In genomic region chr17:49703492-49704249, GRCm38 (mm10) we compare ENCODE assay signal across 13 mouse cellular contexts.
DNase-seq lines count a peak whose midpoint lies in the region; TF ChIP-seq lines count a peak whose summit lies in the region.
"Had no signal": no experiment of that assay in that cellular context is flagged by ENCODE, and none has a peak within 500 bp of the region (broad histone marks: within the 10 kb centered on the region; RNA-seq: fewer than 3 reads in every experiment).

No protein-coding gene starts in this region.

- H3K4me3 ChIP-seq in layer of hippocampus, adult 2 months = no peak overlapping the region
- H3K4me3 ChIP-seq: erythroblast, embryonic 14.5 days; lung, embryonic 15.5 days; midbrain, embryonic 10.5 days had no signal

- TF ChIP-seq CTCF in layer of hippocampus, adult 2 months (conservative IDR thresholded peaks at IDR 0.05) = no peak

- DNase-seq in cerebellum, adult 18-20 months = peak; percentile 4 to 5
- DNase-seq in cerebellum, postnatal 4 days (ENCODE audit: low spot score in 2 of 2) = no peak
- peak; percentile 66 for DNase-seq in layer of hippocampus, adult 11-12 months (ENCODE audit: low spot score)
- DNase-seq in layer of hippocampus, postnatal 25 days (ENCODE audit: extremely low spot score in 1 of 2, low spot score in 1 of 2) = no peak
- peak; percentile 76 to 83 for DNase-seq in layer of hippocampus, adult 2 months (ENCODE audit: low spot score in 2 of 2)
- DNase-seq in right cerebral cortex, postnatal 10 days (ENCODE audit: low spot score in 2 of 2) = peak; percentile 43 to 59
- DNase-seq in neural tube, embryonic 10.5 days (ENCODE audit: extremely low spot score, low spot score) = no peak
- DNase-seq in urinary bladder, adult 18-20 months (ENCODE audit: low spot score in 2 of 2) = no peak
- DNase-seq: kidney, postnatal 10 days; thymus, postnatal 25 days had no signal

- H3K27ac ChIP-seq in layer of hippocampus, adult 2 months = peak overlapping the region; percentile 40; the same call in 1 of the 2 replicates
- H3K27ac ChIP-seq: lung, embryonic 15.5 days; midbrain, embryonic 10.5 days had no signal

Comparison
In these comparisons a context has a peak if more than half of its experiments do, and no peak if none do; other contexts are left out.
1. DNase-seq: peak in cerebellum, adult 18-20 months (2 of 2), layer of hippocampus, adult 11-12 months (single experiment), layer of hippocampus, adult 2 months (2 of 2) and right cerebral cortex, postnatal 10 days (2 of 2); none in cerebellum, postnatal 4 days (0 of 2), layer of hippocampus, postnatal 25 days (0 of 2), neural tube, embryonic 10.5 days (single experiment) and urinary bladder, adult 18-20 months (0 of 2).